Mouse (Mus musculus) splenic B cell, adult 2 months (primary cell): Measurements from ENCODE around the gene Npb.
"Not testable (repeated sequence)": the region's sequence is repeated elsewhere in the genome, so short reads cannot be mapped to it uniquely, and the experiment has no call there.

Experiments used
- DNase-seq: peaks from one replicate; pipeline ENCODE4 v3.0.0-alpha.2; 2011; ENCODE audit warnings: low read depth, low spot score
- H3K27me3 ChIP-seq: 2 replicates; pipeline ENCODE4 v1.6.1; 2012; ENCODE audit warnings: mild to moderate bottlenecking, low read length, moderate library complexity, mixed read lengths; ENCODE audit not compliant: control insufficient read depth, poor library complexity, insufficient read depth, severe bottlenecking
- H3K36me3 ChIP-seq: 2 replicates; pipeline ENCODE4 v1.6.1; 2012; ENCODE audit warnings: mild to moderate bottlenecking, low read length, moderate library complexity, mixed read lengths; ENCODE audit not compliant: control insufficient read depth, poor library complexity, insufficient read depth, severe bottlenecking

Gene Npb

GRCm38 (mm10) chr11:120608241-120609034, at the start of gene Npb:
TSS of gene Npb (plus strand) at chr11:120608477.
- no peak for DNase-seq
- peaks cover 10% of the 10 kb centered on the region for H3K36me3 ChIP-seq

GRCm38 (mm10) chr11:120558843-120559242, 49.4 kb upstream of the Npb start:
- not testable (repeated sequence) for DNase-seq

More at GRCm38 (mm10) chr11:120608241-120609034, at the start of gene Npb:
- no peaks in the 10 kb centered on the region for H3K27me3 ChIP-seq

GRCm38 (mm10) chr11:120560952-120561728, 47.1 kb upstream of the Npb start:
- no peak for DNase-seq
- Histone ChIP-seq H3K36me3 (peaks cover 28% of the 10 kb centered on the region), H3K27me3 (no peaks in the 10 kb centered on the region)

More at GRCm38 (mm10) chr11:120558843-120559242, 49.4 kb upstream of the Npb start:
- not testable (repeated sequence) for H3K27me3 ChIP-seq
- peaks cover 24% of the 10 kb centered on the region for H3K36me3 ChIP-seq

DNA sequence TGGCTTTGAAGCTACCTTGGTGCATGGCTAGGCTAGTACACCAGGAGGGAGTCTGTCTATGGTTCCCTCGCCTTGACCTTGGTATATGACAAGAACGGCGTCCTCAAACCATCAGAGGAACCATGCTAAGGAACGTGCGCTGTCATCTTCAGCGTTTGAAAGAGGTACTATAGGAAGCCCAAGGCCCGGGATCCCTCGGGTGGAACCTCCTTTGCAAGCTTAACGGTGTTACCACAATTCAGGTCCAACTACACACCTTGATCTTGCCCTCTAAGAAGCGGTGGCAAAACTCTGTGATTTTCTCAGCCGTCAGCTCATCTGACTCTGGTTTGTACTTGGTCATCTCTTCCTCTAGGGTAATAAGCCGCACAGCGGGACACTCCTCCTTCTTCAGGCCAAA, 45.3 kb upstream of the Npb start:
- Histone ChIP-seq H3K27me3 (no peaks in the 10 kb centered on the region), H3K36me3 (peaks cover 28% of the 10 kb centered on the region)
- no peak for DNase-seq

- H3K36me3 ChIP-seq = peaks cover 32% of the 10 kb centered on the region
- H3K27me3 ChIP-seq = no peaks in the 10 kb centered on the region
- DNase-seq = no peak
These were observed 43.2 kb upstream of the Npb start for GRCm38 (mm10) chr11:120565114-120565513.

DNA sequence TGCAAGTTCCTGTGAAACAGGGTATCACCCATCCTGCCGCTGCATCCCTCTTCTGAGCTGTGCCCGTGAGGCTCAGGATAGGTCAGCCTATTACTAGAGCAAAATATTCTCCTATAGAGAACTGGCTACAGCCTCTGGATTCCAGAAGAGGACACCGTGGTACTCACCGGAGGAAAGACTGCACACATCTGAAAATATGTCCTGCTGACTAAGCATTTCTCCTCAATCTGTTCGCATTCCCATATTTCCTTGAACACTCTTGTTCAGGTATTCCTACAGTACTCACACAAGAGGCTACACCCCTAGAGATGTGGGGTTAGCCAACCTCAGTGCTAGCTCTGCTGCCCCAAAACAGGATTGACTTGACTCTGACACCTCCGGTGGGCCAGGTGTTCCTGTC, 40.0 kb upstream of the Npb start:
- Histone ChIP-seq H3K36me3 (peaks cover 12% of the 10 kb centered on the region), H3K27me3 (no peaks in the 10 kb centered on the region)

DNA sequence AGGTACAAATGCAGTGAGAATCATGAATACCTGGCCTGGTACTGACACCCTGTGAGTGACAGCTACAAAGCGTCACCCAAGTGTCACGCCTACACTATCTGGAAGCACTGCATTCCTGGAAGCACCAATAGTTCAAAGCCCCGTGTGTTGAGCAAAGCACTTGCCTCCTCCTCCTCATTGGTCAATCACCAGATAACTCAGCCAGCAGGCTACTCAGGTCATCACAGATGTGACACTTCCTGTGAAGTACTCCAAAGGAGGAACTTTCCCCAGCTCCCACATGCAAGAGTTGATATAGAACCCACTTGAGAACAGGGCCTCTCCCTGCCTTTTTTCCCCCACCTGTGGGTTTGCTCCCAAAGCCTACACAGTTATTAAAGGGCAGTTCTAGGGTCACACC, 37.2 kb upstream of the Npb start:
- H3K36me3 ChIP-seq = peaks cover 4% of the 10 kb centered on the region
- DNase-seq = no peak
- no peaks in the 10 kb centered on the region for H3K27me3 ChIP-seq

More for the DNA sequence above, 40.0 kb upstream of the Npb start:
- DNase-seq = no peak

DNA sequence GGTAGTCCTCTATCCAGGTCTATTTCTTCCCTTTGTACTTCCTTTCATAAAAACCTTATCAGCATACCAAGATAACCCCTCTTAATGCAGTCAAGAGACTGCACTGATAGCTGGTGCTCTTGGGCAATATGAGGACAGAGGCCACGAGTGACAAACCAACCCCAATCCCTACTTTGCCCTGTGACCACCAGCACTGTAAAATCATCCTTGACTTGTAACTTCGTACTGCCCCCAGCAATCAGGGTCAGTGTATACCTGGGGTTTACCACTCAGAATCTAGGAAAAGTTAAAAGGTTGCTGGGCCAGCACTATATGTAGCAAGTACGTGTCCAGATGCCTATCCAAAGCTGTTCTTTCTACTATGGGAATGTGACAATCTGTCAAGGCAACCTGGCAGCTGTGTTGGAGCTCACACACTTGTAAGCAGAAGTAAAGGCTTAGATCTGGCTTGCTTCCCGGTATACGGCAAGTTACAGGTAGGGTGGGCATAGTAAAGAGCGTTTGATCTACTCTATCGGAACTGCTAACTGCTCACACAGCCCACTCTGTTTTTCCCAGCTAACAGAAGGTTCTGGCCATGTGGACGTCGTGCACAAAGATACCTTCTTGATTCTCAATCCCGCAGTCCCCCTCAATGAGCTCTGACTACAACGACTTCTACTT, 36.4 kb upstream of the Npb start:
- no peak for DNase-seq
- H3K27me3 ChIP-seq = no peaks in the 10 kb centered on the region
- H3K36me3 ChIP-seq = peaks cover 4% of the 10 kb centered on the region

- Histone ChIP-seq H3K36me3 (peaks cover 4% of the 10 kb centered on the region; the same call in 1 of the 2 replicates), H3K27me3 (no peaks in the 10 kb centered on the region)
These were observed 35.9 kb upstream of the Npb start for GRCm38 (mm10) chr11:120572417-120572751.

GRCm38 (mm10) chr11:120572752-120573584, 35.3 kb upstream of the Npb start, which contains the start of gene P4hb:
TSS of gene P4hb (minus strand) at chr11:120573253.
- Histone ChIP-seq H3K27me3 (no peaks in the 10 kb centered on the region), H3K36me3 (peaks cover 8% of the 10 kb centered on the region)
- DNase-seq = peak; percentile 99

More at GRCm38 (mm10) chr11:120572417-120572751, 35.9 kb upstream of the Npb start:
- no peak for DNase-seq

DNA sequence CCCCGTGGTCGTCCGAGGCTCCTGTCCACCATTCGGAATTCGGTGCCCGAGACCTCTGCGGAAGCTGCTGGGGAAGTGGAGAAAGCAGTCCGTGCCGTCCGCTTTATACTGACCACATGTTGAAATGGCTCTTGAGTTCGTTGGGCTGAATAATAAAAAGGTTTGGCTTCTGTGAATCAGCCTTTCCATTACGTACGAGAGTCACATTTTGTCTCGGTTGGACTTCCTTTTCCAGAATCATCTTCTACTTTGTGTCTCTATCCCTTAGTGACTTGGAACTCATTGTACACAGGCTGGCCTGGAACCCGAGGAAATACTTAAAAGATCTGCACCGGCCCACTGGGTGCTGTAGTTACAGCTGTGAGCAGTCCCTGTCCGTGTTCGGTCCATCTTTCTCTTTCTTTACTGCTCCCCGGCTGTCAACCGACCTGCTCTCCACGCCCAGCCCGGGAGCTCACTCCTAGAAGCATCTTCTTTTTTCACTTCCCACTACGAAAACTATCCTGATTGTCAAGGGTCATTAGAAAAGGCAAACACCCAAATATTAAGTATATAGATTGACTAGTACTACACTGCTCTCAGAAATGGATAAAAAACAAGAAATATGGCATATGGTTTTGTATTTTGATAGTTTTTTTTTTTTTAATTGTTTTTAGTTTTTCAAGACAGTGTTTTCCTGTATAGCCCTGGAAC, 34.5 kb upstream of the Npb start:
- peaks cover 14% of the 10 kb centered on the region for H3K36me3 ChIP-seq
- no peaks in the 10 kb centered on the region for H3K27me3 ChIP-seq
- DNase-seq = peak; percentile 89

- H3K27me3 ChIP-seq = no peaks in the 10 kb centered on the region
- peaks cover 19% of the 10 kb centered on the region for H3K36me3 ChIP-seq
- DNase-seq = no peak
These were observed 34.0 kb upstream of the Npb start for GRCm38 (mm10) chr11:120574278-120574600.

DNA sequence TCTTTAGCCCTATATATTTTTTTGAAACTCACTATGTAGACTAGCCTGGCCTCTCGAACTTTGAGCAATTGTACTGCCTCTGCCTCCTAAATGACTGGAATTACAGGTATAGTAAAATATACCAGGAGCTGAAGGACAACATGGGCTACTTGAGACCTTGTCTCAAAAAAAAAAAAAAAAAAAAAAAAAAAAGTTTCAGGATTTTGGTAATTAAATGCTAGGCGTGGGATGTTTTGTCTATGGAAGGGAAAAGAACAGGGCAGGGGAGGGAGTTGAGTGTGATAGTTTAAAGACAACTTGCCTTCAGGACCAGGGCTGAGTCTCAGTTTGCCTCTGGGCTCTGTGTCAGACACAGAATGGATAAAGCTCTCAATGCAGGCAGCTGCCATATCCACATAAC, 33.2 kb upstream of the Npb start:
- no peaks in the 10 kb centered on the region for H3K27me3 ChIP-seq
- peaks cover 20% of the 10 kb centered on the region for H3K36me3 ChIP-seq
- no peak for DNase-seq

DNA sequence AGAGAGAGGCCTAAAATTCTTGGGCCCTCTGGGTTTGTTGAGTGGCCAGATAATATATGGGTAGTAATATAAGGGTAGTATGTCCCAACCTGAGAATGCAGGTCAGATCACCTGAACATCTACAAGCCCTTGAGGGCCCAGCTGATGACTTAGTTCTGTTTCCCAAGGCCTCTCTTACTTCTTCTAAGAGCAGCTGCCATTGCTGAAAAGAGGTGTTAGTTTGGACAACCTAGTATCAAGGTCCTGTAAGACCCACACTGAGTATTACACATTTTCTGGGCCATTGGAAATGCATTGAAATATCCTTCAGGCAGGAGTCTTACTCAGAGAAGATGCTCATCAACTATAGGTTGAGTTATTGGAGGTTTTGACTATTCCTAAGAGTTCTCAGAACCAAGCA, 32.3 kb upstream of the Npb start:
- DNase-seq = no peak
- H3K27me3 ChIP-seq = no peaks in the 10 kb centered on the region
- peaks cover 19% of the 10 kb centered on the region for H3K36me3 ChIP-seq
